Mouse (Mus musculus) thymus, adult 2 months (tissue): ENCODE measurements around the gene Hp1bp3.

ENCODE experiments used
- CTCF ChIP-seq: fragments of 200-500 bp; IDR thresholded peaks from 2 replicates; pipeline ENCODE4 v1.5.1; 2012; ENCODE audit warnings: mild to moderate bottlenecking, control low read depth, low read length, moderate library complexity, borderline replicate concordance; ENCODE audit not compliant: control insufficient read depth, poor library complexity, insufficient read depth; ENCODE audit errors: extremely low read depth
- POLR2A ChIP-seq: fragments of 200-500 bp; IDR thresholded peaks from 2 replicates; pipeline ENCODE4 v1.6.1; 2012; ENCODE audit warnings: mild to moderate bottlenecking, low read length, control low read depth, moderate library complexity; ENCODE audit not compliant: control insufficient read depth, poor library complexity, insufficient read depth; ENCODE audit errors: extremely low read depth

GRCm38 (mm10) chr4:138215671-138216199 lies 361 bp upstream of the Hp1bp3 start:
- no peak for TF ChIP-seq POLR2A
- TF ChIP-seq CTCF = no peak
